Mouse (Mus musculus) regulatory T cell (primary cell): Measurements from ENCODE around the gene Sel1l2.

Source experiments
- in situ Hi-C: fragments of 300-600 bp; cut with MboI, MseI; formaldehyde crosslinking; loops from one replicate; pipeline ENCODE4 v1.15.1; 2025; ENCODE audit warnings: high pct_unique_total_duplicates

Gene Sel1l2

DNA sequence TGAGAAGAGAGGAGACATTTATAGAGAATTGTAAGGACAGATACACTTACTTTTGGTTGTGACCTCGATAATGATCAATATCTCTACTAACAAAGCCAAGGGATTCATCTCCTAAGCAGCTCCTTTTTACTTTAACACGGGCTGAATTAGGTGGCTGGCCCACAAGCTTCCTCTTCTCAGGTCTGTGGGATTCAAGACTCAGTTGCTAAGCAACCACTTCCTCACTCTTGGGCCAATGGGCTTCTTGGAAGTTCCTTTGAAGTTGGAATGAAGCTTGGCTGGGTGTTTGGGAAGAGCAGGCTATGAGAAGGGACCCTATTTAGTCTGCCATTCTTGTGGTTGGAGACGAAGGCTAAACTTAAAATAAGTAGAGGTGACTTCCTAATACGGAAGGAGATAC lies at the start of gene Sel1l2:
Sel1l2 (minus strand) TSS at position 182 of the 400 bp plus-strand sequence.
- in situ Hi-C loops, result no loop called here

DNA sequence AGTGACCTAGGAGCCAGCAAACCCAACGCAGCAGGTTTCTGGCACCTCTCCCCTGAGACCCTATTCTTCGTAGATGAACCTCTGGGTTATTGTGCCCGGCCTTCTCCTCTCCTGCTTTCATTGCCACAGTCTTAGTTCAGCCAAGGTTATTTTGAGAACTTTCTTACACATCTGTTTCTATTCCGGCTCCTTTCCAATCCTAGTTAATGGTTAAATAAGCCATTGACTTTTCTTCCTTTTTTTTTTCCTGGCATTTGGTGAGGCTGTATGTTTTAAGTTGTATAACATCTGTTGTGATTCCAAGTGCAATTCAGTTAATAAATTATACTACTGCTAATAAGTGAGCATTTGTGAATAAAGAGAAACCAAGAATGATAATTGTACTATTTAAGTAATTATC lies 49.6 kb upstream of the Sel1l2 start:
- in situ Hi-C loops, result no loop called here

DNA sequence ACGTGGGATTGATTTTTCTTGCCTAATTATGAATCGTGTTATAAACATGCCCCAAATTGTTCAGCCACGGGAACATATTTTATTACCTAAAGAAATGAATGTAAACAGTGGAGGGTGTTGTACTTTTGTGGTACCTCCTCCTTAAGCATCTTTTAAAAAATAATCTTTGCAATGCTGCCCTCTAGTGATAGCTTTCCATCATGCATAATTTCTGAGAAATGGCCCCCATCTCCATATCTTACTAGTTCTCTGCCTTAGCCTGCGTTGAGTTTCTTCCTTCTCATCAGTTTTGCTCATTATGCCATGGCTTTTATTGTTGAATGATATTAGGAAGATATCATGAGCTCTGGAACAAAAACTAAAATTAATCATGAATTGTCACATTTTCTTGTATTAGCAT lies 37.8 kb upstream of the Sel1l2 start:
- in situ Hi-C loops, result no loop called here

DNA sequence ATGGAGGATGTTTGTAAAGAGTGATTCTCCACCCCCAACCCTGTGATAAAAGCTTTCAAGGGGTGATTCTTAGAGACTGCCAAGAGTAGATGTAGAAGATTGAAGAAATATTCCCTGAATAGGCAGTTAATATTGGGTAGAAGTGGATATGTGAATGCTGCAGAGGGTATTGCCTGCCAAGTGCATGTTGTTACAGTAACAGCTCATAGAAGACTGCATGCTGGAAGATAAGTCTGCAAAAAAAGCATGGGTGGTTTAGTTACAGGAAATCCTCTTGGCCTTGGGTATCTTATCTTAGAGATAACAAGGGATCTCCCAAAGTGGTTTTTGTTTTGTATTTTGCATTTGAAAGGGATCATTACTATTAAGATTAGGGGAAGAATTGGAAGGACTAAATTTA lies 36.3 kb upstream of the Sel1l2 start:
- in situ Hi-C loops, result no loop called here

DNA sequence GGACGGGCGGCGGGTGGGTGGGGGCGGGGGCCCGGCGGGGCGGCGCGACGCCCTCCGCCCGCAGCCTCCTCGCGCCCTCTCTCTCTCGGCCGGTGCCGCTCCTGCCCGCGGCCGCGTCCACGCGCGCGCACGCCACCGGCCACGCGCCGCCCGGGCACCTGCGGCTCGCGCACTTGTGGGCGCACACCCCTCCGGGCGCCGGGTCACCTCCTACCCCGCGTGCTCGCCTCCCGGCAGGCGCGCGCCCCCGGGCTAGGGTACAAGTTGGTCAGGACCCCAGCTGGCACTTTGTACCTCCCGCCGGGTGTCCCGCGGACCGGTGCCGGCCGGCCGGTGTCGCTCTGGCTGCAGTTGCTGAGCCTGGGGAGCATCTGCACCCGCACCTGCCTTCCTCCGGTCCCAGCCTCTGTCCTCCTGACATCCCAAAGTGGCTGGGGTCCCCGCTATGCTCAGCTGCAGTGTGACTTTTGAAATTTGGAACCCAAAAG lies 6.3 kb upstream of the Sel1l2 start:
- in situ Hi-C loops, result loop anchor here (10.0 kb wide), 1 partner anchor 221 kb away; the partner anchor contains the start of genes Esf1 and Ndufaf5

DNA sequence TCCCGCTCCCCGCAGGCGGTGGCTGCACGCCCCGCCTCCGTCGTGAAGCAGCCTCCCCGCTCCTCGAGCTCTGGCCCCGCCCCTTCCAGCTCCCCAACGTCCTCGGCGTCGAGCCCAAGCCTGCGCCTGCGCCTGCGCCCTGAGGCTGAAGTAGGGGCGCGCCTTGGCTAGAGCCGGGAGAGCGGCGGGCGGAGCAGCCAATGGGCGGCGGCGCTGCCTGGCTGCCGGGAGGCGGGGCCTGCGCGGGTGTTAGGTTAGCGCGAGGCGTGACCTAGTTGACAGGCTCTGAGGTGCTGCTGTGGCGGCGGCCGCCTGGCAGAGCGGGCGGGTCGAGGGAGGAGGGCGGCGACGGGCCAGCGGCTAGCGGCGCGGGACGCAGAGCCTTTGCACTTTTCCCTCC lies 5.7 kb upstream of the Sel1l2 start, which contains the start of gene Macrod2:
Macrod2 (plus strand) TSS at position 131 of the 400 bp plus-strand sequence.
- in situ Hi-C loops, result loop anchor here (10.0 kb wide), 1 partner anchor 220 kb away; the partner anchor contains the start of genes Esf1 and Ndufaf5

DNA sequence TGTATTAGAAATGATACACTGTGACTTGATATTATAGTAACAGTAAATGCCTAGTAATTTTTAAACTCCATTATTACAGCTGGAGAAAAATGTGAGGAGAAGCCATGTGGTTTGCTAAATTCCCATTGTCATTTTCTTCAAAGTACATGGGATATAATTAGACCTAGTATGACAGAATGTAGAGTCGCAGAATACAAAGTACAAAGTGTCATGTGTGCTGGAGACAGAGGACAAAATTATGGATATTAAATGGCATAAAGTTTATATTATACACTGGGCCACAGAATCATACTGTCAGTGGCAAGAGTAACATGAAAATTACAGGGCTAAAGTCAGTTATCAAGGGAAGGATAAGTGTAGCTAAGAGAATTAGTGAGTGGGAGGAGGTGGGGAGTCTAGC lies 24.7 kb downstream of the Sel1l2 start:
- in situ Hi-C loops, result no loop called here

DNA sequence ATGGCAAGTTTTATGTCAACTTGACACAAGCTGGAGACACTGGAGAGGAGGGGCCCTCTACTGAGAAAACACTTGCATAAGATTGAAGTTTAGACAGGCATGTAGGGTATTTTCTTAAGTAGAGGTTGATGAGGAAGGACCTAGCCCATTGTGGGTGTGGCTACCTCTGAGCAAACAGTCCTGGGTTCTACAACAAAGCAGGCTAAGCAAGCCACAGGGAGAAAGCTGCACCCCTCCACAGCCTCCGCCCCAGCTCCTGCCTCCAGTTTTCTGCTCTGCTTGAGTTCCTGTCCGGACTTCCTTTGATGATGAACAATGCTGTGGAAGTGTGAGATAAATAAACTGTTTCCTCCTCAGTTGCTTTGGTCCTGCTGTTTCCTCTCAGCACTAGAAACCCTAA lies 29.6 kb downstream of the Sel1l2 start:
- in situ Hi-C loops, result no loop called here

DNA sequence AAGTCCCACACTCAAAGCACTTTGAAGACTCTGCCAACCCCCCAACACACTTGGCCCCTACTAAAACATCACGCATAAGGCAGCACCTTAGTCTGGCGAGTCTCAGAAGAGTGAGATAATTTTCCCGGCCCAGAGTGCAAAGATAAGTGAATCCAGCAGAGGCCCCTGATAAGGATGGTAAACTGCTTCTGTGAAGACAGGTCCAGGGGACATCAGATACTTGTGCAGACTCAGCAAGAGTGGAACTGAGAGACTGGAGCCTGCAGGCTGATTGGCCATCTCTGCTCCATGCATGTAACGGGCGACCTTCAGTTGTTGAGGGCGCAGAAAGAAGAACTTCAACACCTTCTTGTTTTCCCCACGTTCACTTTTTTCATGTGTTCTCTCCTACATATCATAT lies 47.1 kb downstream of the Sel1l2 start:
- in situ Hi-C loops, result no loop called here

DNA sequence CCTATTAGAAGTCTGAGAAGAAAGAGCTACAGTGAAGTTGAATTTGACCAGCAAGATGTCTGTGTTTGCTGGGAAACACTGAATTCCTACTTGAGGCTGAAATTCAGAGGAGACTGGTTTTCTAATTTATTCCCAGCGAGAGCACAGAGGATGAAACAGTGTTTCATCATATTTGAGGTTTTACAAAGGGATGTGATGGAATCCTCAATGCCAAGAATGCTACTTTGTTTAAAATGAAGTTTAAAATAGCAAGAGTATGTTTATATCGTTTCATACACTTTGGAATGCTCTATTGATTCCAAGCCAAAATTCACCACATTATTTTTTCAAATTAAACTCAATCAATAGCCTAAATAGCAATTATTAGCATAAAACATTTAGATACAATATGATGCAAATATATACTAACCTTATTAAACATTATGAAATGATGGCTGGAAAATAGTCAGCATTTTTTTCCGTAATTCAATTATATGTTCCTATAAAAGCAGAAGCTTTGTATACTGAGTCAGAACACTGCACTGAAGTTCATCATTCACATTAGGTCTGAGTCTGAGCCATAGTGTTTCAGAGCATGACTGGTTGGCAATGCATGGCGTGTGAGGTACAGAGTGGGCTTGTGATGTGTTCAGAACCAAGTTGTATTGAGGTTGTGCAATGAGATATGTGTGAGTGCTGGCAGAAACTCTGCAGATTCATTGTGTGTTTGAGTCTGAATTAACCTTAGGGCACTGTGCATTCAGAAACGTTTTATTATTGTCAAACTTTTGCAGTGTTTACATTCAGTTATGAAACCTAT lies 58.8 kb downstream of the Sel1l2 start:
- in situ Hi-C loops, result no loop called here

DNA sequence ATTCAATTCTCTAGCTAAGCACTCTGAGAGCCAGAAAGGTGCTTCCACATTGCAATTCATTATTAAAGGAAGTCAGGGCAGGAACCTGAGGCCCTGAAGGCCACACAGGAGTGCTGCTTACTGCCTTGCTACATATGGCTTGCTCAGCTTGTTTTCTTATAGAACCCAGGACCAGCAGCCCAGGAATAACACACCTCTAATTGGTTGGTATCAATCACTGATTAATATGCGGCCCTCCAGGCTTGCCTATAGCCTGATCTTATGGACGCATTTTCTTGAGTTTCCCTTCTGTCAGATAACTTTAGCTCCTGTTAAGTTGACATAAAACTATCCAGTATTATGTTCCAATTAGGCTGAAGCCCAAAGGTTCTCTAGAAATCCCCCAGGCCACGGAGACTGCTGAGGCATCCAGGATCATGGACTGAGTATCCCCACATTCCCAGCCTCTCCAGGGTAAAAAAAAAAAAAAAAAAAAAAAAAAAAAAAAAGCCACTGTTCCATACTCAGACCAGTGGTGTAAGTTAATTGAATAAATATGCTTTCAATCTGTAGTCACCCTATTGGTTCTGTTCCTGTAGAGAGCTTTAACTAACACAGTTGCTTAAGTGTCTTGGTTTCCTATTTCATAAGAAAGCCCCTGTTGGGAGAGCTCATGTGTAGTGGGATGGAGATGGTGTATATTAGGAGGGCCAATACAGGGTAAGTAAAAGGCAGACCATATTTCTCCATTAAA lies 86.4 kb downstream of the Sel1l2 start:
- in situ Hi-C loops, result no loop called here

DNA sequence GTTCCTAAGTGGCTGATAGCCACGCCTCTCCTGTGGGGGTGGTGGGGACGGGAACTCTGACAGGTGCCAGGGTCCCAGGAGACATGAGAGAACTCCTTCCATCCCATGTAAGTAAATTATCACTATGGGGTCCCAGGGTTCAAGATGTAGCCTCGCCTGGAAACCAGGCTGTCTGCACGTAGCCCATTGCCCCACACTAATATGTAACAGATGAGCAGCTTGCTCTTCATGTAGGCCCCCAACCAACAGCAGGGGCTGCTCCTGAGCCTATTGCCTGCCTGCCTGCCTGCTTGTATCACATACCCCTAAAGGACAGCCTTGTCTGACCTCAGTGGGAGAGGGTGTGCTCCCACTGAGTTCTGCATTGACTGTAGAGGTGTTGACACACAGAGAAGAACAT lies 92.4 kb downstream of the Sel1l2 start:
- in situ Hi-C loops, result no loop called here

DNA sequence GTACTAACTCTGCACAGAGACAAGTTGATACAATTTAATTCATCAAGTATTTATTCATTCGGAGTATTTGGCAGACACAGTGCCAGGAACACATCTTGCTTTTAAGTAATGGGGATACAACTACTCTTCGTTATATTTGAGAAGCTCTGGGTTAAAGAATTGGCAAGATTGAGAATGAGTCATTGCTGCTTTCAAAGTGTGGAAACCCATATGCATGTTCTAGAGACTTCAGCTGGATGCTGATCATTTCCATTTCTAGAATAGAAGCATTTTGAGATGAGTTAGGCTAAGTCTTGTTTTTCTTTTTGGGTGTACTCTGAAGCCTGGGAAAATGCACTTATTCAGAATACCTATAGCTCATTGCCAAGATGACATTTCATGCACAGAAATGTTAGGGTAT lies 95.7 kb downstream of the Sel1l2 start:
- in situ Hi-C loops, result no loop called here

DNA sequence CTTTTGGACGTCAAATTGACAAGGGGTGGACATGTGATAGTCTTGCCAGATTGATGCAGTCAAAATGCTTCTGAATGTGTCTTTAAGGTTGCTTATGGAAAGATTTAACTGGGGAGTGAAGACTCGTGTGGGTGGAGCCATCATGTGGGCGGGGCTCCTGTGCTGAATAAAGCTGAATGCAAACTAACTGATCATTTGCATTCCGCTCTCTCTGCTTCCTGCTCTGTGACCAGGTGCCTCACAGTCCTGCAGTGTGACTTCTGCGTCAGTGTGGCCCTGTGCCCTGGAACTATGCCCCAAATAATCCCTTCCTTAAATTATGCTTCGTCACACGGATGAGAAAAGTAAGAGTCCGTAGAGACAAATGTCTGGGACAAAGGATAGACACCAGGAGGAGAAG lies 108.7 kb downstream of the Sel1l2 start:
- in situ Hi-C loops, result no loop called here

DNA sequence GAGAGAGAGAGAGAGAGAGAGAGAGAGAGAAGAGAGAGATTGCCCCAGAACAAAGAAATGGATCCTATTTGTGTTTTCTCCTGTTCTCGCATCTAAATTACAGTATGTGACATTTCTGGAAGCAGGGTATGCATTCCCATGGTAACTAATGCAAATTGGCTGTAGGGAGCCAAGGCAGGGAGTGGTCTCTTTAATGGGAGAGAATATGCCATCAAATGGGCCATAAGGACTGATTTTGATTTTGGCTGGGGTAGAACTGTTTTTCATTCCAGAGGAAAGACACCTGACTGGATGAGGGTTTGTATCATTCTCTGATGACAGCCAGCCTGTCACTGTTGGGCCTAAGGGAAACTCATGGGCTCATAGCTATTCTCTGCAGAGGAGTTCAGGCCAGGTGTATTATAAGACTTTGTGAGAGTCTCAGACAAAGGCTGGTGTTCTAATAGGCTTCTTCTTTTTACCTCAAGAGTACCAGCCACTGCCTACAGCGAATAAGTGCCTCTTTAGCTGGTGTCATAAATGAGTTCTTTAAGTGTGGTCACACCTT lies 133.8 kb downstream of the Sel1l2 start:
- in situ Hi-C loops, result no loop called here

DNA sequence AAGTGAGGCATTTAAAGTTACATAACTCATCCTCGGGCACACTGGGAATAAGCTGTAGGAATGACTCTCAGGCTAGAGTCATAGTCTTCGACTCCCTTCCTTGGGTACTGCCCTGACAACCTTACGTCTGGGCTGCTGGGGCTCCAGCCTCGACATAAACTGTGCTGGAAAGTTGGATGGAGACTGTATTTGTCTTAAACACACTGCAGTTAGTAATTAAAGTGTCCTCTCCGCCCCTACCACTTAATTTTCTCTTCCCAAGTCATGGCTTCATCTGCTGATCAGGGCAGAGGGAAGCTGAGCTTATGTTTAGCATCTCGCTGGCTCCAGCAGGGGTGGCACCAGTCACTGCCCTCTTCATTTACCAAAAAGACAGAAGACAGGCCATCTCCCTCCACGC lies 135.2 kb downstream of the Sel1l2 start:
- in situ Hi-C loops, result no loop called here

DNA sequence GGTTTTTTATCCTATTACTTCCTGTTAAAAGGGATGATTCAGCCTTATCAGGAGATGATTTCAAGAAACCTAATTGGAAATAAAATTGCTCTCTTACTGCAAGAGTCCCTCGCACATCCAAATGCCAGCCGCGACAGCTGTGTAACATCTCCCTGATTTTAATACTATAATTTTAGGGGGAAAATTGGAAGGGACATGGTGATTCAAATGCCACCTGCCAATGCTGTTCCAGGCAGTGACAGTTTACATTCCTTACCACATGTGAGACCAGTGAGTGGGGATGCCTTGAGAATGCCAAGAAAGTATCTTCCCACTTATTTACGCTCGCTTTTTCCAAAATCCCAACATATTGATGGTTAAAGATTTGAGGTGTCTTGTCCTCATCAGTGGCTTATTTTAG lies 146.4 kb downstream of the Sel1l2 start:
- in situ Hi-C loops, result no loop called here

DNA sequence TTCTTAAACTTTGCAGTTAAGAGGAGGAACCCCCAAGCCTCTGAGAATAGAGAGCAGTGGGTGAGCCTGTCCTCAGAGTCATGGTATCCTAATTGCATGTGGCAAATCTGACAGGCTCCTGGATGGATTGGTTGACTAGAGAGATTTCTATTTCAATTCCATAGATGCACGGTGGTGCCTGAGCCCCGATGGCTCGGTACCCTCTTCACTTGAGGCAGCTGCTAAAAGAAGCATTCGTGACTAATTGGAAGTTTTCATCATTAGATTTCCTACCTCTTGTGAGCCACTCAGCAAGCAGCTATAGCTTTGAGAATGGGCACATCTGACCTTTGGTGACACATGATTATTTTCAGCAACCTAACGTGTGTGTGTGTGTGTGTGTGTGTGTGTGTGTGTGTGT lies 147.1 kb downstream of the Sel1l2 start:
- in situ Hi-C loops, result no loop called here

DNA sequence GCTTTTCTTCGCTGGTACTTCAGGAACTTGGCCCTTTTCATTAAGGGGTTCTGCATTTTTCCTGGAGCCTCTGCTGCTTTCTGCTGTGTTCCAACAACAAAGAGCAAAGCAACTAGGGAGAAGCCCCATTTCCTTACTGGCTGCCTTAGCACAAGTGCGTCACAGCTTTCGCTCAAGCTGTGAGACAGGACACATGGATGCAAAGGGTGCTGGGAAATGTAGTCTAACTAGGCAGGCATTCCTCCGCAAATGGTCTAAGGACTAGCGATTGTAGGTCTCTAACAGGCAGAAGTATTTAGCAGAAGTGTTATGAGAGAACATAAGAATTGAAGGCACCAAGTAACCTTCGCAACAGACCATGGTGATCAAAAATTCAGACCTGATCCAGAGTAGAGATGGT lies 152.3 kb downstream of the Sel1l2 start:
- in situ Hi-C loops, result no loop called here

DNA sequence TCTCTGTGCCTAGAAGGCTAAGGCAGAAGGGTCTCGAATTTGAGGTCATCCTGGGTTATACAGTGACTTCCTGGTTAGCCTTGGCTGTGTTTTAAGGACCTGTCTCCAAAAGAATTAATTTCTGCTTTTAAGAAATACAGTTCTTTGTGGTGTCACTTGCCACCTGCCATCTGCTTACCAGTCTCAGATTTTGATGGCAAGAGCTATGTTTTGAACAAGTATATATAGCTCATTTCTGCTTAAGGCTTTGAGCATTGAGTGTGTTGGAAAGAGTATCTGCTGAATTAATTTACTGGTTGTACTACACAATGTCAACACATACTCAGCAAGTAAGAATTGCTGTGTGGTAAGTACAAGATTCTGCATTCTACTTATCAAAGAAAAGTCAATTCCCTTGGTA lies 159.2 kb downstream of the Sel1l2 start:
- in situ Hi-C loops, result no loop called here

DNA sequence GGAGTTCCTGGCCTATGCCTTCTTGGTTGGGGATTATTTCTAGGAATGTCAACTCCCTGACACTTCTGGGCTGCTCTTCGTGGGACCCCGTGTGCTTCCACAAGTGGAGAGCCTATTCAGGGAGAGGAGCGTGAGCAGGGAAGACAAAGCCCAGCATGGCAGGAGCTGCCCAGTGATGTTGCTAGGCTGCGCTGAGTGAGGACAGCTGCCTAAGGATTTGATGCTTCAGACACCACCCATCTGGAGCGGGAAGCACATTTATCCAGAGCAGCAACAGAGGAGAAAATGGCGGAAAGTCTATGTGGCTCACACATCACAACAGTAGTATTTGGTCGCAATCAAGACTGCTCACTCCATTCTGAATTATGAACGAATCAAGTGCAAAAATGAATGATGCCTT lies 169.2 kb downstream of the Sel1l2 start:
- in situ Hi-C loops, result no loop called here

DNA sequence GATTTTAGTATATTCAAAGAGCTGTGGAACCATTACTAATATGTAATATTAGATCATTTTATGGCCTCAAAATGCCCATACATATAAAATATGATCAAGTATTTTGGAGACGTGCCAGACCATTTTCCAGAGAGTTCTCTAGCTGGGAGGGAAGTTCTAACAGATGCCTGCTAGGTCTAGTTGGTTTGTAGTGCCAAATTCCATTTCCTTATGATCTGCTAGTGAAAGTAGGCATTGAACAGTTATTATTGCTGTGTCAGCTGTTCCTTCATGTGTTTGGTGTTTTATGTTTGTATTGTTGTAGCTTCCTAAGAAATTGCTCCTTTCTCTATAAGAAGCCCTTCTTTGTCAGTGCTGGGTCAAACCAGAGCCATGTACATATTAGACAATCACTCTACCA lies 173.5 kb downstream of the Sel1l2 start:
- in situ Hi-C loops, result no loop called here

DNA sequence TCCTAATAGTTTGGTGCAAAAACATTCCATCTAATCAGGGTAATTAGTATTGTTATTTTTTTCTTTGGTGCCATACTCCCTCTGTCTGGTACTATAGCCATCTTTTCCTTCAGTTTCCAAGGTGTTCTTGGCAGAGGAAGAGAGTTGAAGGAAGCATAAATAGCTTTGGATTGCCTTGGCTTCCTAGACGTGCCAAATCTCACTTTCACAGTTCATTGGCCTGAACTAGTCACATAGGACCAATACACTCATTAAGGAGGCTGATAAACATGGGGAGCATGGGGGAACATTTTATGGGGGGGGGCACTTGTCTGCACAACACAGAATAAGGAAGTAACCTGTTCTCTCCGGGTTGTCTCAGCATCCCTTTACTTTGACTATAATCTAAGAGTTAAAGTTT lies 174.1 kb downstream of the Sel1l2 start:
- in situ Hi-C loops, result no loop called here
